Comparison of ENCODE assay signal across 11 mouse cellular contexts in genomic region chr7:6776314-6777059, GRCm38 (mm10). TPM values are rescaled to one million over a fixed set of nuclear protein-coding genes. Genes with fewer than 3 reads are reported as not detected.
DNase-seq lines count a peak whose midpoint lies in the region; ATAC-seq lines count a peak whose summit lies in the region.
"Had no signal": no experiment of that assay in that cellular context is flagged by ENCODE, and none has a peak within 500 bp of the region (broad histone marks: within the 10 kb centered on the region; RNA-seq: fewer than 3 reads in every experiment).

No protein-coding gene starts in this region.

- no peak for DNase-seq in heart, adult 18-20 months
- DNase-seq in cerebellum, adult 11-12 months, result peak; percentile 39
- no peak for DNase-seq in adrenal gland, postnatal 14 days
- DNase-seq in MN1 (ENCODE audit: low spot score), result no peak
- no peak for DNase-seq in lung, adult 18-20 months

- no peak overlapping the region for H3K9ac ChIP-seq in heart, embryonic 13.5 days
- H3K9ac ChIP-seq in hindbrain, embryonic 13.5 days, result no peak overlapping the region
- no peak overlapping the region for H3K9ac ChIP-seq in limb, embryonic 12.5 days (replicated peaks)

- WGBS in heart, embryonic 13.5 days, result 77% methylated on average over 10 of the region's 10 CpGs
- WGBS in hindbrain, embryonic 13.5 days, result 88% methylated on average over 10 of the region's 10 CpGs
- WGBS in limb, embryonic 12.5 days, result 80% methylated on average over 10 of the region's 10 CpGs

- no peaks in the 10 kb centered on the region for H3K27me3 ChIP-seq in heart, embryonic 13.5 days (replicated peaks)
- no peaks in the 10 kb centered on the region for H3K27me3 ChIP-seq in hindbrain, embryonic 13.5 days
- no peaks in the 10 kb centered on the region for H3K27me3 ChIP-seq in limb, embryonic 12.5 days
- H3K27me3 ChIP-seq: CH12.LX had no signal

- peaks cover 68% of the 10 kb centered on the region for H3K4me1 ChIP-seq in heart, embryonic 13.5 days
- peaks cover 14% of the 10 kb centered on the region for H3K4me1 ChIP-seq in hindbrain, embryonic 13.5 days (replicated peaks)
- peaks cover 27% of the 10 kb centered on the region for H3K4me1 ChIP-seq in limb, embryonic 12.5 days (replicated peaks)

- no peak overlapping the region for H3K4me2 ChIP-seq in heart, embryonic 13.5 days
- H3K4me2 ChIP-seq in hindbrain, embryonic 13.5 days, result no peak overlapping the region
- H3K4me2 ChIP-seq in limb, embryonic 12.5 days, result no peak overlapping the region

- H3K4me3 ChIP-seq in heart, embryonic 13.5 days, result no peak overlapping the region
- no peak overlapping the region for H3K4me3 ChIP-seq in hindbrain, embryonic 13.5 days
- no peak overlapping the region for H3K4me3 ChIP-seq in limb, embryonic 12.5 days (replicated peaks)

- no peak for ATAC-seq in heart, embryonic 13.5 days (ENCODE audit: extremely low read depth, insufficient number of reproducible peaks, low FRiP score, low TSS enrichment)
- ATAC-seq in hindbrain, embryonic 13.5 days (ENCODE audit: low FRiP score), result no peak
- no peak for ATAC-seq in limb, embryonic 12.5 days (ENCODE audit: insufficient number of reproducible peaks, insufficient read depth, low FRiP score, low TSS enrichment, low read depth)

- H3K9me3 ChIP-seq in heart, embryonic 13.5 days, result no peaks in the 10 kb centered on the region
- H3K9me3 ChIP-seq in hindbrain, embryonic 13.5 days, result no peaks in the 10 kb centered on the region
- no peaks in the 10 kb centered on the region for H3K9me3 ChIP-seq in limb, embryonic 12.5 days

- H3K27ac ChIP-seq in heart, embryonic 13.5 days (replicated peaks), result peak overlapping the region; percentile 88
- peak overlapping the region; percentile 40; the same call in 1 of the 2 replicates for H3K27ac ChIP-seq in hindbrain, embryonic 13.5 days
- peak overlapping the region; percentile 75 for H3K27ac ChIP-seq in limb, embryonic 12.5 days
- H3K27ac ChIP-seq: macrophage had no signal

- no peaks in the 10 kb centered on the region for H3K36me3 ChIP-seq in heart, embryonic 13.5 days
- no peaks in the 10 kb centered on the region for H3K36me3 ChIP-seq in hindbrain, embryonic 13.5 days
- no peaks in the 10 kb centered on the region for H3K36me3 ChIP-seq in limb, embryonic 12.5 days

RNA-seq across cellular contexts. Expression of gene Usp29, which starts 46.1 kb away (rescaled TPM):
- 7.4 and 7.8 TPM in 2 replicates for polyA plus RNA-seq in heart, embryonic 13.5 days (2015; fragmentation: Nextera tagmentation; extraction: Ambion mirVana)
- total RNA-seq in heart, adult 18-20 months (2021), result not detected
- polyA plus RNA-seq in hindbrain, embryonic 13.5 days (2015; fragmentation: Nextera tagmentation; extraction: Ambion mirVana), result 28.7 and 30.2 TPM in 2 replicates
- polyA plus RNA-seq in limb, embryonic 12.5 days (2016; fragmentation: Nextera tagmentation; extraction: Ambion mirVana), result 15.4 and 15.8 TPM in 2 replicates
- total RNA-seq in adrenal gland, postnatal 14 days (2021), result 2.3 and 2.7 TPM in 2 replicates
- total RNA-seq: CH12.LX; common myeloid progenitor, adult 5-6 weeks had no signal
- polyA plus RNA-seq: macrophage had no signal

RNA-seq across cellular contexts. Expression of gene Peg3, which starts 46.3 kb away (rescaled TPM):
- 92.0 and 106 TPM in 2 replicates for polyA plus RNA-seq in heart, embryonic 13.5 days (2015; fragmentation: Nextera tagmentation; extraction: Ambion mirVana)
- total RNA-seq in heart, adult 18-20 months (2021), result 1 to 10 TPM; 3.3 to 6.2 TPM
- polyA plus RNA-seq in hindbrain, embryonic 13.5 days (2015; fragmentation: Nextera tagmentation; extraction: Ambion mirVana), result 69.9 and 77.2 TPM in 2 replicates
- 217 and 263 TPM in 2 replicates for polyA plus RNA-seq in limb, embryonic 12.5 days (2016; fragmentation: Nextera tagmentation; extraction: Ambion mirVana)
- total RNA-seq in adrenal gland, postnatal 14 days (2021), result 62.7 and 74.1 TPM in 2 replicates
- total RNA-seq: CH12.LX; common myeloid progenitor, adult 5-6 weeks had no signal
- polyA plus RNA-seq: macrophage had no signal
